Mouse (Mus musculus) fat pad, adult 2 months (tissue): ENCODE measurements around the gene Itgb4.

Experiments
- DNase-seq: peaks from one replicate; pipeline ENCODE4 v3.0.0-alpha.2; 2011; ENCODE audit warnings: low read depth, low spot score; ENCODE audit errors: extremely low read depth

Itgb4 gene

GRCm38 (mm10) chr11:116025056-116025845, 50.7 kb downstream of the Itgb4 start:
- no peak for DNase-seq

- no peak for DNase-seq
These were observed 53.2 kb downstream of the Itgb4 start, which contains the start of gene H3f3b for GRCm38 (mm10) chr11:116027756-116028155. TSS of gene H3f3b (minus strand) at chr11:116027962.

GRCm38 (mm10) chr11:116028177-116028865, 53.8 kb downstream of the Itgb4 start:
- DNase-seq: no peak

GRCm38 (mm10) chr11:116029086-116029865, 54.8 kb downstream of the Itgb4 start:
- DNase-seq: no peak

GRCm38 (mm10) chr11:116030088-116030897, 55.8 kb downstream of the Itgb4 start, which contains the start of gene Unk:
TSS of gene Unk (plus strand) at chr11:116030322.
- DNase-seq: peak; percentile 87

- no peak for DNase-seq
These were observed 56.7 kb downstream of the Itgb4 start for GRCm38 (mm10) chr11:116030898-116031845.

- DNase-seq: no peak
These were observed 60.1 kb downstream of the Itgb4 start for GRCm38 (mm10) chr11:116034584-116034983.

GRCm38 (mm10) chr11:116036671-116037070, 62.2 kb downstream of the Itgb4 start:
- no peak for DNase-seq

GRCm38 (mm10) chr11:116037826-116038225, 63.3 kb downstream of the Itgb4 start:
- DNase-seq: no peak

GRCm38 (mm10) chr11:116040593-116040992, 66.1 kb downstream of the Itgb4 start:
- no peak for DNase-seq

GRCm38 (mm10) chr11:116041833-116042232, 67.3 kb downstream of the Itgb4 start:
- DNase-seq: no peak

GRCm38 (mm10) chr11:116042372-116043138, 68.0 kb downstream of the Itgb4 start:
- no peak for DNase-seq

- no peak for DNase-seq
These were observed 68.8 kb downstream of the Itgb4 start for GRCm38 (mm10) chr11:116043286-116043685.

- DNase-seq: no peak
These were observed 70.7 kb downstream of the Itgb4 start for GRCm38 (mm10) chr11:116045173-116045572.

GRCm38 (mm10) chr11:116049610-116050009, 75.1 kb downstream of the Itgb4 start:
- no peak for DNase-seq

GRCm38 (mm10) chr11:116050196-116050595, 75.7 kb downstream of the Itgb4 start:
- DNase-seq: no peak

GRCm38 (mm10) chr11:116053510-116054229, 79.2 kb downstream of the Itgb4 start:
- no peak for DNase-seq

- DNase-seq: no peak
These were observed 81.4 kb downstream of the Itgb4 start for GRCm38 (mm10) chr11:116055873-116056272.
